Mouse (Mus musculus) MEL (cell line): Measurements from ENCODE around the gene Map9. TPM values are rescaled to one million over a fixed set of nuclear protein-coding genes. Genes with fewer than 3 reads are reported as not detected.

Source experiments
- DNase-seq: peaks from one replicate; pipeline ENCODE4 v3.0.0; 2011; ENCODE audit warnings: low read depth, low spot score
- H3K27ac ChIP-seq: 2 replicates; pipeline ENCODE4 v1.5.1; 2012; ENCODE audit warnings: low read depth, mild to moderate bottlenecking, control low read depth, low read length, moderate library complexity; ENCODE audit not compliant: control insufficient read depth
- H3K27me3 ChIP-seq, 2 experiments: fragments of 150-350 bp in 1 of 2; sonication (generic) in 1 of 2; 2 replicates each; pipeline ENCODE4 v1.6.1; 2012; ENCODE audit warnings: low read length in 2 of 2, mild to moderate bottlenecking in 2 of 2, improper control_type of control experiment in 1 of 2, moderate library complexity in 1 of 2; ENCODE audit not compliant: insufficient read depth in 2 of 2, control insufficient read depth in 1 of 2
- H3K36me3 ChIP-seq, 2 experiments: 2 replicates each; pipeline ENCODE4 v1.6.1; 2012 to 2014; ENCODE audit warnings: low read length in 2 of 2, improper control_type of control experiment in 1 of 2, inconsistent platforms in 1 of 2, mild to moderate bottlenecking in 1 of 2; ENCODE audit not compliant: insufficient read depth in 2 of 2, control insufficient read depth in 1 of 2
- H3K4me1 ChIP-seq, 2 experiments: fragments of 150-350 bp in 1 of 2; sonication (generic) in 1 of 2; 2 replicates each; pipeline ENCODE4 v1.6.1; 2012; ENCODE audit warnings: low read length in 2 of 2, improper control_type of control experiment in 1 of 2, mild to moderate bottlenecking in 1 of 2; ENCODE audit not compliant: insufficient read depth in 2 of 2, control insufficient read depth in 1 of 2
- H3K4me3 ChIP-seq, 2 experiments: fragments of 150-350 bp in 1 of 2; sonication (generic) in 1 of 2; 2 replicates each; pipeline ENCODE4 v1.5.1; 2012; ENCODE audit warnings: low read depth in 2 of 2, low read length in 2 of 2, mild to moderate bottlenecking in 2 of 2, moderate library complexity in 2 of 2, control low read depth in 1 of 2, improper control_type of control experiment in 1 of 2; ENCODE audit not compliant: control insufficient read depth in 1 of 2, insufficient read depth in 1 of 2
- H3K79me2 ChIP-seq: 2 replicates; pipeline ENCODE4 v1.6.1; 2012; ENCODE audit warnings: mild to moderate bottlenecking, low read length, moderate library complexity; ENCODE audit not compliant: control insufficient read depth, poor library complexity, insufficient read depth
- H3K9ac ChIP-seq: 2 replicates; pipeline ENCODE4 v1.6.1; 2012; ENCODE audit warnings: low read depth, mild to moderate bottlenecking, control low read depth, low read length, moderate library complexity; ENCODE audit not compliant: control insufficient read depth, poor library complexity, severe bottlenecking
- H3K9me3 ChIP-seq: fragments of 150-350 bp; sonication (generic); replicated peaks from 2 replicates; pipeline ENCODE4 v1.6.1; 2012; ENCODE audit warnings: mild to moderate bottlenecking, low read length, improper control_type of control experiment, moderate library complexity; ENCODE audit not compliant: insufficient read depth
- CHD1 ChIP-seq: IDR thresholded peaks from 2 replicates; pipeline ENCODE4 v1.6.1; 2012; ENCODE audit warnings: low read depth, mild to moderate bottlenecking, inconsistent platforms, low read length, improper control_type of control experiment
- CHD2 ChIP-seq: IDR thresholded peaks from 2 replicates; pipeline ENCODE4 v1.6.1; 2011; ENCODE audit warnings: low read length, improper control_type of control experiment
- CTCF ChIP-seq, 3 experiments: IDR thresholded peaks in 2 of 3; conservative IDR thresholded peaks in 1 of 3; 2 replicates each; pipeline ENCODE4 v1.5.1; 2011 to 2012; ENCODE audit warnings: low read length in 3 of 3, low read depth in 2 of 3, mild to moderate bottlenecking in 2 of 3, improper control_type of control experiment in 1 of 3, inconsistent platforms in 1 of 3, mixed read lengths in 1 of 3, moderate library complexity in 1 of 3; ENCODE audit not compliant: control insufficient read depth in 1 of 3, insufficient read depth in 1 of 3, poor library complexity in 1 of 3, severe bottlenecking in 1 of 3
- ELF1 ChIP-seq: IDR thresholded peaks from 2 replicates; pipeline ENCODE4 v1.6.1; 2014; ENCODE audit warnings: low read depth, mild to moderate bottlenecking, inconsistent platforms, low read length, improper control_type of control experiment, moderate library complexity
- GATA1 ChIP-seq: IDR thresholded peaks from 2 replicates; pipeline ENCODE4 v1.6.1; 2011; ENCODE audit warnings: low read depth, low read length, improper control_type of control experiment
- HCFC1 ChIP-seq: IDR thresholded peaks from 2 replicates; pipeline ENCODE4 v1.6.1; 2012; ENCODE audit warnings: low read depth, mild to moderate bottlenecking, inconsistent platforms, low read length, improper control_type of control experiment, moderate library complexity
- JUND ChIP-seq: IDR thresholded peaks from 2 replicates; pipeline ENCODE4 v1.6.1; 2011; ENCODE audit warnings: low read depth, mild to moderate bottlenecking, improper control_type of control experiment, low read length
- KAT2A ChIP-seq: conservative IDR thresholded peaks from 2 replicates; pipeline ENCODE4 v1.6.1; 2012; ENCODE audit warnings: low read depth, low read length, improper control_type of control experiment, inconsistent platforms
- MAFK ChIP-seq: IDR thresholded peaks from 2 replicates; pipeline ENCODE4 v1.6.1; 2011; ENCODE audit warnings: low read depth, mild to moderate bottlenecking, low read length, improper control_type of control experiment, borderline replicate concordance
- MAX ChIP-seq: IDR thresholded peaks from 2 replicates; pipeline ENCODE4 v1.6.1; 2011; ENCODE audit warnings: low read length, improper control_type of control experiment
- MAZ ChIP-seq: IDR thresholded peaks from 2 replicates; pipeline ENCODE4 v1.6.1; 2012; ENCODE audit warnings: low read depth, mild to moderate bottlenecking, inconsistent platforms, low read length, improper control_type of control experiment
- MEF2A ChIP-seq: IDR thresholded peaks from 2 replicates; pipeline ENCODE4 v1.6.1; 2014; ENCODE audit warnings: low read depth, mild to moderate bottlenecking, inconsistent platforms, low read length, improper control_type of control experiment; ENCODE audit not compliant: poor library complexity, insufficient replicate concordance, severe bottlenecking; ENCODE audit errors: extremely low read depth
- MYC ChIP-seq: IDR thresholded peaks from 2 replicates; pipeline ENCODE4 v1.6.1; 2011; ENCODE audit warnings: low read depth, mild to moderate bottlenecking, low read length, improper control_type of control experiment, moderate library complexity
- NRF1 ChIP-seq: IDR thresholded peaks from 2 replicates; pipeline ENCODE4 v1.6.1; 2014; ENCODE audit warnings: low read depth, mild to moderate bottlenecking, inconsistent platforms, low read length, improper control_type of control experiment, moderate library complexity; ENCODE audit not compliant: poor library complexity, insufficient read depth, severe bottlenecking
- POLR2A ChIP-seq, 2 experiments: IDR thresholded peaks; 2 replicates each; pipeline ENCODE4 v1.6.1; 2011 to 2012; ENCODE audit warnings: low read length in 2 of 2, mild to moderate bottlenecking in 2 of 2, control low read depth in 1 of 2, improper control_type of control experiment in 1 of 2, low read depth in 1 of 2, moderate library complexity in 1 of 2; ENCODE audit not compliant: control insufficient read depth in 1 of 2, insufficient read depth in 1 of 2, poor library complexity in 1 of 2
- POLR2AphosphoS2 ChIP-seq: IDR thresholded peaks from 2 replicates; pipeline ENCODE4 v1.6.1; 2011; ENCODE audit warnings: low read length, improper control_type of control experiment
- POLR2AphosphoS5 ChIP-seq: IDR thresholded peaks from 2 replicates; pipeline ENCODE4 v1.6.1; 2012; ENCODE audit warnings: low read depth, borderline replicate concordance, mild to moderate bottlenecking, inconsistent platforms, low read length, moderate library complexity, mixed read lengths
- RAD21 ChIP-seq: IDR thresholded peaks from 2 replicates; pipeline ENCODE4 v1.6.1; 2011; ENCODE audit warnings: mild to moderate bottlenecking, low read depth, low read length, improper control_type of control experiment
- SMC3 ChIP-seq: IDR thresholded peaks from 2 replicates; pipeline ENCODE4 v1.6.1; 2011; ENCODE audit warnings: low read depth, low read length, improper control_type of control experiment
- TAL1 ChIP-seq: IDR thresholded peaks from 2 replicates; pipeline ENCODE4 v1.6.1; 2012; ENCODE audit warnings: mild to moderate bottlenecking, inconsistent platforms, low read length, moderate library complexity, mixed read lengths
- TBP ChIP-seq: IDR thresholded peaks from 2 replicates; pipeline ENCODE4 v1.8.0; 2011; ENCODE audit warnings: low read depth, low read length, improper control_type of control experiment
- TCF12 ChIP-seq: IDR thresholded peaks from 2 replicates; pipeline ENCODE4 v1.6.1; 2014; ENCODE audit warnings: low read depth, mild to moderate bottlenecking, inconsistent platforms, low read length, improper control_type of control experiment, moderate library complexity
- UBTF ChIP-seq: IDR thresholded peaks from 2 replicates; pipeline ENCODE4 v1.6.1; 2012; ENCODE audit warnings: low read depth, mild to moderate bottlenecking, inconsistent platforms, low read length, improper control_type of control experiment, moderate library complexity, borderline replicate concordance; ENCODE audit not compliant: insufficient read depth
- USF1 ChIP-seq: IDR thresholded peaks from 2 replicates; pipeline ENCODE4 v1.6.1; 2014; ENCODE audit warnings: low read depth, mild to moderate bottlenecking, inconsistent platforms, low read length, improper control_type of control experiment, moderate library complexity
- USF2 ChIP-seq, 2 experiments: IDR thresholded peaks; 2 replicates each; pipeline ENCODE4 v1.6.1; 2011 to 2012; ENCODE audit warnings: improper control_type of control experiment in 2 of 2, low read length in 2 of 2, borderline replicate concordance in 1 of 2, inconsistent platforms in 1 of 2, low read depth in 1 of 2, mild to moderate bottlenecking in 1 of 2; ENCODE audit not compliant: insufficient read depth in 1 of 2
- ZC3H11A ChIP-seq: IDR thresholded peaks from 2 replicates; pipeline ENCODE4 v1.6.1; 2012; ENCODE audit warnings: low read depth, mild to moderate bottlenecking, inconsistent platforms, low read length, improper control_type of control experiment
- ZNF384 ChIP-seq: IDR thresholded peaks from 2 replicates; pipeline ENCODE4 v1.6.1; 2012; ENCODE audit warnings: low read depth, mild to moderate bottlenecking, inconsistent platforms, low read length, improper control_type of control experiment
- polyA plus RNA-seq, 2 experiments: library from polyadenylated mRNA; stranded (reverse) in 1 of 2; unstranded in 1 of 2; fragments of >175 nt in 1 of 2; fragments of >200 nt in 1 of 2; gene quantifications; 2 replicates each; pipeline versions ENCODE4 v1.2.1 to v1.2.4; 2012; ENCODE audit warnings: low replicate concordance in 2 of 2, low read depth in 1 of 2; ENCODE audit not compliant: insufficient read length in 2 of 2, insufficient read depth in 1 of 2, missing spikeins in 1 of 2
- total RNA-seq: library from RNA; depleted of rRNA; stranded (reverse); fragments of 300-350 nt; gene quantifications from 2 replicates; pipeline ENCODE4 v1.2.3, GENCODE M21; 2012

The Map9 gene
- total and polyA plus RNA-seq, 3 experiments, result not detected

DNA sequence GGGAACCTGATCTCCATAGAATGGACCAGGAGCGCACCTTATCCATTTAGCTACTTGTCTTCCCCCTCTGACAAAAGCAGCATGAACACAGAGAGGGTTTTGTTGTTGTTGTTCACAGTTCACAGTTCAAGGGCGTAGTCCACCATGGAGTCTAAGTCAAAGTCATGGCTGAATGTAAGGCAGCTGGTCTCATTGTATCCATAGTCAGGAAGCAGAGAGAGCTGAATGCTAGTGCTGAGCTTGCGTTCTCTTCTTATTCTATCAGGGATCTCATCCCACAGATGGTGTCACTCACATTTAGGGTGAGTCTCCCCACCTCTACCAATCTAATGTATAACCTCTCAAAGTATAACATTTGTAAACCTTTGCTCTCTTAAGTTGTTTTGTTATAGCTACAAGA is 60.1 kb downstream of the Map9 start:
- H3K36me3 ChIP-seq, result no peaks in the 10 kb centered on the region
- H3K79me2 ChIP-seq, result no peaks in the 10 kb centered on the region
- no peak for DNase-seq
- no peak for TF ChIP-seq SMC3
- no peak for TF ChIP-seq MYC
- no peak for TF ChIP-seq USF2 (IDR thresholded peaks at IDR 0.05; ENCODE audit: borderline replicate concordance in 1 of 2, insufficient read depth in 1 of 2, low read depth in 1 of 2, low read length in 2 of 2)
- no peak for TF ChIP-seq KAT2A
- no peak for TF ChIP-seq ZNF384
- no peak for TF ChIP-seq HCFC1
- no peak for TF ChIP-seq USF1
- no peak for TF ChIP-seq TAL1
- TF ChIP-seq MEF2A, result no peak
- TF ChIP-seq TCF12, result no peak
- no peak for TF ChIP-seq NRF1
- TF ChIP-seq CHD2, result no peak
- no peak for TF ChIP-seq CHD1
- no peak for TF ChIP-seq CTCF (IDR thresholded peaks at IDR 0.05 in 2 of 3, conservative IDR thresholded peaks at IDR 0.05 in 1 of 3; ENCODE audit: control insufficient read depth in 1 of 3, insufficient read depth in 1 of 3, low read depth in 2 of 3, low read length in 3 of 3, poor library complexity in 1 of 3, severe bottlenecking in 1 of 3)
- TF ChIP-seq, all 39 proteins: peak for 0
- Histone ChIP-seq H3K9me3 (no peaks in the 10 kb centered on the region), H3K9ac (no peak overlapping the region), H3K27ac (no peak overlapping the region), H3K4me3 (no peak overlapping the region), H3K4me1 (no peaks in the 10 kb centered on the region), H3K27me3 (no peaks in the 10 kb centered on the region)

DNA sequence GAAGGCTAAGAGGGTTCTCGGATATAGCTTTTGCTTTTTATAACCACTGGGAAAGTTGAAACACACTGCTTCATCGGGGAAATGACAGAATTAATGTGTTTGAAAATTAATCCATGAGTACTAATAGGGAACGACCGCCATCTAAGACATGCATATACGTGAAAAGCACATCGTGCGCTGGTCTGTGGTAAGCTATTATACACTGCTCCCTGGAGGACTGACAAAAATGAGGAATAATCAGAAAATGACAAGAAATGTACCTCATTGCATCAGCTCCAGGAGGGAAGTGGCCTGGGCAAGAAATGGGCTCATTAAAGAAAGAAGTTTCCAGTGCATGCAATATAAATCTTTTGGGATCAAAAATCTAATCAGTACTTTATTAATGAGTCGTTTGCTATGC is 77.5 kb downstream of the Map9 start:
- DNase-seq, result no peak
- Histone ChIP-seq H3K4me1 (no peaks in the 10 kb centered on the region), H3K36me3 (no peaks in the 10 kb centered on the region), H3K79me2 (no peaks in the 10 kb centered on the region), H3K27ac (no peak overlapping the region), H3K9ac (no peak overlapping the region), H3K4me3 (no peak overlapping the region), H3K27me3 (no peaks in the 10 kb centered on the region), H3K9me3 (no peaks in the 10 kb centered on the region)
- TF ChIP-seq SMC3, result no peak
- TF ChIP-seq UBTF, result no peak
- TF ChIP-seq ELF1, result no peak
- no peak for TF ChIP-seq ZC3H11A
- no peak for TF ChIP-seq POLR2A (IDR thresholded peaks at IDR 0.05; ENCODE audit: control insufficient read depth in 1 of 2, insufficient read depth in 1 of 2, low read depth in 1 of 2, low read length in 2 of 2, poor library complexity in 1 of 2)
- TF ChIP-seq MAZ, result no peak
- TF ChIP-seq JUND, result no peak
- no peak for TF ChIP-seq MAFK
- no peak for TF ChIP-seq RAD21
- no peak for TF ChIP-seq GATA1
- no peak for TF ChIP-seq POLR2AphosphoS2
- no peak for TF ChIP-seq POLR2AphosphoS5
- TF ChIP-seq TBP, result no peak
- TF ChIP-seq MAX, result no peak
